Mouse (Mus musculus) CD4-positive, CD25-positive, alpha-beta regulatory T cell (primary cell): ENCODE measurements around the gene Otog. TPM values are rescaled to one million over a fixed set of nuclear protein-coding genes. Genes with fewer than 3 reads are reported as not detected.

Source experiments
- polyA plus RNA-seq: library from polyadenylated mRNA; unstranded; fragments of 100-300 nt; shearing (Covaris generic); gene quantifications from one replicate; pipeline ENCODE4 v1.2.1, GENCODE M21; 2017

Otog gene
- polyA plus RNA-seq = not detected

GRCm38 (mm10) chr7:46240696-46241095 lies at the start of gene Otog:
Gene Otog (plus strand): TSS chr7:46240987.

GRCm38 (mm10) chr7:46238346-46238745 lies 2.4 kb upstream of the Otog start, which contains the start of gene Ush1c:
Gene Ush1c (minus strand): TSS chr7:46238503.

Other genes starting within 250 kb of the Otog start
- not detected for gene Abcc6, start 210.7 kb upstream of the Otog start, polyA plus RNA-seq
- 40.4 TPM for gene Nomo1, start 207.3 kb upstream of the Otog start, polyA plus RNA-seq
- not detected for gene Kcnj11, start 140.2 kb upstream of the Otog start, polyA plus RNA-seq
- 0.19 TPM for gene Abcc8, start 61.0 kb upstream of the Otog start, polyA plus RNA-seq
- gene Ush1c, start 2.5 kb upstream of the Otog start, polyA plus RNA-seq = not detected
- gene Myod1, start 135.5 kb downstream of the Otog start, polyA plus RNA-seq = not detected
- not detected for gene Kcnc1, start 155.5 kb downstream of the Otog start, polyA plus RNA-seq